Mouse (Mus musculus) gastrocnemius, postnatal 25 days (tissue): ENCODE measurements around the gene E330017A01Rik. TPM values are rescaled to one million over a fixed set of nuclear protein-coding genes. Genes with fewer than 3 reads are reported as not detected.

ENCODE experiments used
- DNase-seq: peaks from one replicate; pipeline ENCODE4 v3.0.0; 2022
- total RNA-seq, 2 experiments: library from RNA; stranded (reverse); gene quantifications; 1 replicate in 1 of 2; 2 replicates in 1 of 2; pipeline ENCODE4 v1.2.3; 2021

Gene E330017A01Rik
- total RNA-seq, 2 experiments from 2014 or later, result not detected

DNA sequence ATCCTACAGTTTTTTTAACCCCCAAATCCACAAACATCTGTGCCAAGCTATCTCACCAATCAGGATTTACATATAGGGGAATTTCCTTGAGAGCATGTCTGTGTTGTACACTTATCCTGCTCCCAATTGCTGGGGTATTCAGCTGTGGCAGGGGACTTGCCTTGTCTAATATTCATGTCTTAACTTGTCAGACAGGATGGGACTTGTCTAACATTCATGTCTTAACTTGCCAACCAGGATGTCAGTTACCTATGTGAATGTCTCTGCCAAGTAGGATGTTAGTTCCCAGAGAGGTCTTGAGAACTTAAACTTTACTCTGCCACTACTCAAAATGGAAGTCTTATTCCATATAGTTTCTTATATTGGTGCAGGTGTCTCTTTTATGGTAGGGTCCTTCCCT, 49.1 kb downstream of the E330017A01Rik start:
- no peak for DNase-seq

Other genes starting within 250 kb of the E330017A01Rik start
- gene Dcbld2, start 230.3 kb downstream of the E330017A01Rik start, total RNA-seq, result 1 to 10 TPM; 4.2 to 6.9 TPM
- gene St3gal6, start 114.5 kb downstream of the E330017A01Rik start, total RNA-seq, result 100 to 1,000 TPM in 1 of 2 experiments, 10 to 100 TPM in 1; 92.1 to 102 TPM
- not detected for gene Gm813, start 21.8 kb downstream of the E330017A01Rik start, total RNA-seq
- 10 to 100 TPM; 18.9 to 21.6 TPM for gene Cpox, start 31.6 kb upstream of the E330017A01Rik start, total RNA-seq
- gene Gpr15, start 80.3 kb upstream of the E330017A01Rik start, total RNA-seq, result not detected
- gene Cldnd1, start 89.2 kb upstream of the E330017A01Rik start, total RNA-seq, result 10 to 100 TPM; 63.9 to 64.2 TPM
- not detected for gene Olfr172, start 124.4 kb upstream of the E330017A01Rik start, total RNA-seq
- gene Olfr173, start 161.5 kb upstream of the E330017A01Rik start, total RNA-seq, result not detected
- gene Olfr175-ps1, start 188.0 kb upstream of the E330017A01Rik start, total RNA-seq, result not detected
- gene Olfr177, start 236.0 kb upstream of the E330017A01Rik start, total RNA-seq, result not detected